Mouse (Mus musculus): ENCODE data around the gene B4galt2. TPM values are rescaled to one million over a fixed set of nuclear protein-coding genes. Genes with fewer than 3 reads are reported as not detected.

Gene B4galt2
- polyA plus RNA-seq, 1 experiment from 2014 or later: 16.6 TPM

GRCm38 (mm10) chr4:117886644-117887043, 3.4 kb upstream of the B4galt2 start:
- Histone ChIP-seq H3K9ac (peak overlapping the region; percentile 76), H3K9me3 (no peaks in the 10 kb centered on the region), H3K4me2 (peak overlapping the region; percentile 93), H3K36me3 (peaks cover 29% of the 10 kb centered on the region; the same call in 1 of the 2 replicates), H3K4me3 (replicated peaks) (peak overlapping the region; percentile 96), H3K4me1 (peaks cover 41% of the 10 kb centered on the region), H3K27ac (peak overlapping the region; percentile 66), H3K27me3 (replicated peaks) (no peaks in the 10 kb centered on the region)
- 2% methylated on average over 24 of the region's 24 CpGs for WGBS
- no peak for ATAC-seq (ENCODE audit: insufficient read depth, low FRiP score, low read depth)

GRCm38 (mm10) chr4:117885994-117886393, 2.7 kb upstream of the B4galt2 start:
- WGBS: 82% methylated on average over 9 of the region's 9 CpGs
- H3K9me3 ChIP-seq: no peaks in the 10 kb centered on the region
- H3K27ac ChIP-seq: no peak overlapping the region
- peaks cover 29% of the 10 kb centered on the region; the same call in 1 of the 2 replicates for H3K36me3 ChIP-seq
- peaks cover 38% of the 10 kb centered on the region for H3K4me1 ChIP-seq
- H3K9ac ChIP-seq: no peak overlapping the region
- peak overlapping the region; percentile 96 for H3K4me3 ChIP-seq (replicated peaks)
- H3K27me3 ChIP-seq (replicated peaks): no peaks in the 10 kb centered on the region
- H3K4me2 ChIP-seq: peak overlapping the region; percentile 93
- no peak for ATAC-seq (ENCODE audit: insufficient read depth, low FRiP score, low read depth)

GRCm38 (mm10) chr4:117885093-117885492, 1.8 kb upstream of the B4galt2 start:
- no peak for ATAC-seq (ENCODE audit: insufficient read depth, low FRiP score, low read depth)
- H3K27me3 ChIP-seq (replicated peaks): no peaks in the 10 kb centered on the region
- peaks cover 36% of the 10 kb centered on the region for H3K4me1 ChIP-seq
- 94% methylated on average over 10 of the region's 10 CpGs for WGBS
- H3K9ac ChIP-seq: no peak overlapping the region
- H3K4me3 ChIP-seq (replicated peaks): no peak overlapping the region
- peaks cover 23% of the 10 kb centered on the region; the same call in 1 of the 2 replicates for H3K36me3 ChIP-seq
- no peak overlapping the region for H3K4me2 ChIP-seq
- no peak overlapping the region for H3K27ac ChIP-seq
- no peaks in the 10 kb centered on the region for H3K9me3 ChIP-seq

- 0 out of 2 replicates have a peak, but pooled peaks cover 19% of the 10 kb centered on the region for H3K36me3 ChIP-seq
- peak overlapping the region; percentile 91 for H3K4me2 ChIP-seq
- peaks cover 36% of the 10 kb centered on the region for H3K4me1 ChIP-seq
- no peak overlapping the region for H3K4me3 ChIP-seq (replicated peaks)
- H3K27me3 ChIP-seq (replicated peaks): no peaks in the 10 kb centered on the region
- ATAC-seq (ENCODE audit: insufficient read depth, low FRiP score, low read depth): no peak
- 83% methylated on average over 1 of the region's 1 CpGs for WGBS
- no peak overlapping the region for H3K9ac ChIP-seq
- no peak overlapping the region for H3K27ac ChIP-seq
- H3K9me3 ChIP-seq: no peaks in the 10 kb centered on the region
These were observed 859 bp upstream of the B4galt2 start for GRCm38 (mm10) chr4:117884146-117884545.

- Histone ChIP-seq H3K27me3 (replicated peaks) (no peaks in the 10 kb centered on the region), H3K36me3 (peaks cover 11% of the 10 kb centered on the region; the same call in 1 of the 2 replicates), H3K9ac (no peak overlapping the region), H3K9me3 (no peaks in the 10 kb centered on the region), H3K4me1 (peaks cover 15% of the 10 kb centered on the region), H3K4me3 (replicated peaks) (no peak overlapping the region), H3K4me2 (no peak overlapping the region), H3K27ac (no peak overlapping the region)
- WGBS: 75% methylated on average over 5 of the region's 5 CpGs
- ATAC-seq (ENCODE audit: insufficient read depth, low FRiP score, low read depth): no peak
These were observed 4.6 kb downstream of the B4galt2 start for GRCm38 (mm10) chr4:117878703-117879102.

- Histone ChIP-seq H3K4me1 (peaks cover 11% of the 10 kb centered on the region), H3K9me3 (no peaks in the 10 kb centered on the region), H3K9ac (no peak overlapping the region), H3K27me3 (replicated peaks) (no peaks in the 10 kb centered on the region), H3K36me3 (peaks cover 11% of the 10 kb centered on the region; the same call in 1 of the 2 replicates), H3K4me3 (replicated peaks) (no peak overlapping the region), H3K27ac (no peak overlapping the region), H3K4me2 (no peak overlapping the region)
- WGBS: 62% methylated on average over 10 of the region's 10 CpGs
- no peak for ATAC-seq (ENCODE audit: insufficient read depth, low FRiP score, low read depth)
These were observed 5.0 kb downstream of the B4galt2 start for GRCm38 (mm10) chr4:117878301-117878700.

- no peak for ATAC-seq (ENCODE audit: insufficient read depth, low FRiP score, low read depth)
- WGBS: 91% methylated on average over 9 of the region's 9 CpGs
- H3K4me3 ChIP-seq (replicated peaks): no peak overlapping the region
- peaks cover 11% of the 10 kb centered on the region; the same call in 1 of the 2 replicates for H3K36me3 ChIP-seq
- no peak overlapping the region for H3K9ac ChIP-seq
- no peaks in the 10 kb centered on the region for H3K9me3 ChIP-seq
- peaks cover 13% of the 10 kb centered on the region for H3K4me1 ChIP-seq
- no peak overlapping the region for H3K27ac ChIP-seq
- H3K27me3 ChIP-seq (replicated peaks): no peaks in the 10 kb centered on the region
- H3K4me2 ChIP-seq: no peak overlapping the region
These were observed 9.7 kb downstream of the B4galt2 start for GRCm38 (mm10) chr4:117873615-117874014.

- Histone ChIP-seq H3K27me3 (replicated peaks) (0 out of 2 replicates have a peak, but pooled peaks cover under 1% of the 10 kb centered on the region), H3K36me3 (peaks cover 10% of the 10 kb centered on the region; the same call in 1 of the 2 replicates), H3K4me2 (peak within 1 kb of the TSS; percentile 53), H3K4me3 (replicated peaks) (peak within 1 kb of the TSS; percentile 21; the same call in 1 of the 2 replicates), H3K9me3 (no peaks in the 10 kb centered on the region), H3K4me1 (peaks cover 16% of the 10 kb centered on the region), H3K27ac (no peak within 1 kb of the TSS), H3K9ac (peak within 1 kb of the TSS; percentile 5; the same call in 1 of the 2 replicates)
- WGBS: 7% methylated on average over 14 of the region's 14 CpGs
- no peak for ATAC-seq (ENCODE audit: insufficient read depth, low FRiP score, low read depth)
These were observed 10.8 kb downstream of the B4galt2 start, which contains the start of gene Ccdc24 for GRCm38 (mm10) chr4:117872471-117872886. TSS of gene Ccdc24 (minus strand) at chr4:117872557.

- no peak overlapping the region for H3K9ac ChIP-seq
- H3K4me2 ChIP-seq: peak overlapping the region; percentile 53; the same call in 1 of the 2 replicates
- no peaks in the 10 kb centered on the region for H3K9me3 ChIP-seq
- H3K36me3 ChIP-seq: 0 out of 2 replicates have a peak, but pooled peaks cover 4% of the 10 kb centered on the region
- 0 out of 2 replicates have a peak, but pooled peaks cover 5% of the 10 kb centered on the region for H3K27me3 ChIP-seq (replicated peaks)
- peaks cover 19% of the 10 kb centered on the region for H3K4me1 ChIP-seq
- whole genome bisulfite sequencing: 46% methylated on average over 7 of the region's 7 CpGs
- H3K27ac ChIP-seq: no peak overlapping the region
- ATAC-seq (ENCODE audit: insufficient read depth, low FRiP score, low read depth): no peak
- no peak overlapping the region for H3K4me3 ChIP-seq (replicated peaks)
These were observed 11.5 kb downstream of the B4galt2 start for GRCm38 (mm10) chr4:117871787-117872186.

GRCm38 (mm10) chr4:117870437-117870836, 12.8 kb downstream of the B4galt2 start:
- no peak overlapping the region for H3K4me2 ChIP-seq
- H3K4me1 ChIP-seq: peaks cover 22% of the 10 kb centered on the region
- no peaks in the 10 kb centered on the region for H3K9me3 ChIP-seq
- 0 out of 2 replicates have a peak, but pooled peaks cover 5% of the 10 kb centered on the region for H3K27me3 ChIP-seq (replicated peaks)
- no peak overlapping the region for H3K27ac ChIP-seq
- 52% methylated on average over 1 of the region's 1 CpGs for WGBS
- 0 out of 2 replicates have a peak, but pooled peaks cover 4% of the 10 kb centered on the region for H3K36me3 ChIP-seq
- no peak overlapping the region for H3K9ac ChIP-seq
- ATAC-seq (ENCODE audit: insufficient read depth, low FRiP score, low read depth): no peak
- H3K4me3 ChIP-seq (replicated peaks): no peak overlapping the region

GRCm38 (mm10) chr4:117869317-117869716, 14.0 kb downstream of the B4galt2 start:
- H3K9me3 ChIP-seq: no peaks in the 10 kb centered on the region
- peaks cover 22% of the 10 kb centered on the region for H3K4me1 ChIP-seq
- no peak overlapping the region for H3K27ac ChIP-seq
- ATAC-seq (ENCODE audit: insufficient read depth, low FRiP score, low read depth): no peak
- H3K9ac ChIP-seq: no peak overlapping the region
- 0 out of 2 replicates have a peak, but pooled peaks cover 5% of the 10 kb centered on the region for H3K27me3 ChIP-seq (replicated peaks)
- peaks cover 4% of the 10 kb centered on the region; the same call in 1 of the 2 replicates for H3K36me3 ChIP-seq
- H3K4me2 ChIP-seq: no peak overlapping the region
- no peak overlapping the region for H3K4me3 ChIP-seq (replicated peaks)
- WGBS: 65% methylated on average over 9 of the region's 9 CpGs

- Histone ChIP-seq H3K4me2 (peak overlapping the region; percentile 34; the same call in 1 of the 2 replicates), H3K9ac (no peak overlapping the region), H3K9me3 (no peaks in the 10 kb centered on the region), H3K4me3 (replicated peaks) (no peak overlapping the region), H3K27ac (no peak overlapping the region), H3K36me3 (peaks cover 6% of the 10 kb centered on the region; the same call in 1 of the 2 replicates), H3K4me1 (peaks cover 18% of the 10 kb centered on the region), H3K27me3 (replicated peaks) (0 out of 2 replicates have a peak, but pooled peaks cover 5% of the 10 kb centered on the region)
- WGBS: 20% methylated on average over 24 of the region's 24 CpGs
- ATAC-seq (ENCODE audit: insufficient read depth, low FRiP score, low read depth): no peak
These were observed 15.5 kb downstream of the B4galt2 start for GRCm38 (mm10) chr4:117867823-117868222.
